Mouse (Mus musculus) neural tube, embryonic 12.5 days (tissue): ENCODE measurements at regions not wholly inside any gene's neighbourhood (a gene's known extent, or its start where the extent isn't known, plus 50 kb on each side); places are given as distances from the start of the nearest gene placed in this dataset.
A peak's percentile ranks its signal among the peaks of the same experiment; 100 is the strongest.

Experiments used
- ATAC-seq: fragments of 200-750 bp; cut with Nextera tagmentation; 2 replicates; pipeline ENCODE4 v1.8.0; 2017; ENCODE audit warnings: low read depth, mild to moderate bottlenecking, moderate TSS enrichment, moderate library complexity; ENCODE audit not compliant: low FRiP score
- H3K27ac ChIP-seq: fragments of 300-500 bp; sonication (generic); 2 replicates; pipeline ENCODE4 v1.5.1; 2016
- H3K27me3 ChIP-seq: fragments of 300-500 bp; sonication (generic); replicated peaks from 2 replicates; pipeline ENCODE4 v1.6.1; 2016; ENCODE audit warnings: mild to moderate bottlenecking
- H3K36me3 ChIP-seq: fragments of 300-500 bp; sonication (generic); 2 replicates; pipeline ENCODE4 v1.6.1; 2016; ENCODE audit warnings: mild to moderate bottlenecking
- H3K4me1 ChIP-seq: fragments of 300-500 bp; sonication (generic); 2 replicates; pipeline ENCODE4 v1.6.1; 2016
- H3K4me2 ChIP-seq: fragments of 300-500 bp; sonication (generic); replicated peaks from 2 replicates; pipeline ENCODE4 v1.6.1; 2016; ENCODE audit warnings: mild to moderate bottlenecking
- H3K4me3 ChIP-seq: fragments of 300-500 bp; sonication (generic); 2 replicates; pipeline ENCODE4 v1.5.1; 2016
- H3K9ac ChIP-seq: fragments of 300-500 bp; sonication (generic); 2 replicates; pipeline ENCODE4 v1.6.1; 2016; ENCODE audit warnings: mild to moderate bottlenecking
- H3K9me3 ChIP-seq: fragments of 300-500 bp; sonication (generic); 2 replicates; pipeline ENCODE4 v1.6.1; 2016; ENCODE audit warnings: mild to moderate bottlenecking
- WGBS: fragments of 180-500 bp; shearing (Covaris S2); methylation state at CpG from one replicate; pipeline ENCODE4 v1.1.7; 2016; 5-methylcytosine and 5-hydroxymethylcytosine counted together

DNA sequence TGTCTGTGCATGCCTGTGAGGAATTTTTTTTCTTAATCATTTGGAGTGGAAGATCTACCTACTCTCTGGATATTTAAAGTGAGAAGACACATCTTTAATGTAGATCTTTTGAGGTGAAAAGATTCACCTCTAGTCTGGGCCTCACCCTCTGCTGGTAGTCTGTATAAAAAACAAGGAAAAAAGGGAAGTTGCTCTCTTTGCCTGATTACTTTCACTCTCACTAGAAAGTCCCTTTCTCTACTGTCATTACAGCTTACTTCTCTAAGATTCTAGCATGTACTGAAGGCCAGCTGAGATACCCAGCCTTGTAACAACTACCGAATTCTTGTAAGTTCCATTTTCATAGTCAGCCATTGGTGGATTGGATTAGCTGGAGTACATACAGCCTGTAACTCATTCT, 3791.9 kb downstream of the 9330182O14Rik start:
- ATAC-seq: no peak
- 98% methylated on average over 1 of the region's 1 CpGs for WGBS
- Histone ChIP-seq H3K4me2 (no peak overlapping the region), H3K9me3 (no peaks in the 10 kb centered on the region), H3K4me1 (no peaks in the 10 kb centered on the region), H3K27ac (no peak overlapping the region), H3K4me3 (no peak overlapping the region), H3K36me3 (no peaks in the 10 kb centered on the region), H3K27me3 (no peaks in the 10 kb centered on the region), H3K9ac (no peak overlapping the region)

DNA sequence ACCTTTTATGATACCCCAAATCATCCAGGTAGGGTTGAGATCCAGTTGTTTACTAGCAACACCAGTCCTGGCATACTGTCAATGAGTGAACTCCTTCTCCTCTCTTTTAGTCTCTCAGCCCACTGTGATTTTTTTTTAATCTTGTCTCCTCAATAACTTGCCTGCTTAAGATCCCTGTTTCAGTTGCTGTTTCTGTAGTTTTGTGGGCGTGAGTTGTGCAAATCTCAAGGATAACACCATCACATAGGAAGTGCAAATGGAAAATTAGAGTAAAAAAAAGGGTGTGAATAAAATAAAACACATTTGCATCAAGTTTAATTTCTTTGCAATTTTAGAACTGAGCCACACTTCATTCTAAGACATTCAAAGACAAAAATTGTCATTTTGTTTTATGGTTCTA, 3799.4 kb downstream of the 9330182O14Rik start:
- Histone ChIP-seq H3K4me3 (no peak overlapping the region), H3K36me3 (no peaks in the 10 kb centered on the region), H3K27me3 (no peaks in the 10 kb centered on the region), H3K9me3 (no peaks in the 10 kb centered on the region), H3K9ac (no peak overlapping the region), H3K27ac (no peak overlapping the region), H3K4me1 (no peaks in the 10 kb centered on the region), H3K4me2 (no peak overlapping the region)
- ATAC-seq: no peak
- 93% methylated on average over 1 of the region's 1 CpGs for WGBS

- ATAC-seq: no peak
- WGBS: 57% methylated on average over 2 of the region's 2 CpGs
Observed at GRCm38 (mm10) chr15:43940424-43940823, 3806.3 kb downstream of the 9330182O14Rik start.

DNA sequence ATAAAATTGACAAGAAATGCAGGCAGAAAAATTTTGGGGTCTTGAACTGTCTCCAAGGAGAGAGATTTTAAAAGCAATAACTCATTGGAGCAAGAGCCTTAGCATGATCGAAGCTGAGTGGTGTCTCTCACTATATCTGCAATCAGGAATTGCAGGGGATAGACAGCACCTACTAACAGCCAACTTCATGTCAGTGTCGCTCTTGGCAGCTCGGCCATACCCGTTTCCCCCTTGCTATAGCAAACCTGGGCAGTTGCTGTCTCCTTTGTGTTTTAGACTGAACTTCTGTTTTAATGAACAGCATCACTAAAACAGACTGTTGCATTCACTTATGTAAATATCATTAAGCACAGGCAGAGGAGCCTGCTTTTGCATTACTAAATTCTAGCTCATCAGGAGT, 3806.7 kb downstream of the 9330182O14Rik start:
- Histone ChIP-seq H3K9me3 (no peaks in the 10 kb centered on the region), H3K36me3 (no peaks in the 10 kb centered on the region), H3K27ac (no peak overlapping the region), H3K4me2 (no peak overlapping the region), H3K9ac (no peak overlapping the region), H3K27me3 (no peaks in the 10 kb centered on the region), H3K4me1 (no peaks in the 10 kb centered on the region), H3K4me3 (no peak overlapping the region)
- WGBS: 86% methylated on average over 4 of the region's 4 CpGs
- ATAC-seq: no peak

More at GRCm38 (mm10) chr15:43940424-43940823, 3806.3 kb downstream of the 9330182O14Rik start:
- no peak overlapping the region for H3K27ac ChIP-seq
- H3K9ac ChIP-seq: no peak overlapping the region
- H3K9me3 ChIP-seq: no peaks in the 10 kb centered on the region
- no peaks in the 10 kb centered on the region for H3K4me1 ChIP-seq
- H3K4me3 ChIP-seq: no peak overlapping the region
- no peak overlapping the region for H3K4me2 ChIP-seq
- no peaks in the 10 kb centered on the region for H3K36me3 ChIP-seq
- H3K27me3 ChIP-seq: no peaks in the 10 kb centered on the region

DNA sequence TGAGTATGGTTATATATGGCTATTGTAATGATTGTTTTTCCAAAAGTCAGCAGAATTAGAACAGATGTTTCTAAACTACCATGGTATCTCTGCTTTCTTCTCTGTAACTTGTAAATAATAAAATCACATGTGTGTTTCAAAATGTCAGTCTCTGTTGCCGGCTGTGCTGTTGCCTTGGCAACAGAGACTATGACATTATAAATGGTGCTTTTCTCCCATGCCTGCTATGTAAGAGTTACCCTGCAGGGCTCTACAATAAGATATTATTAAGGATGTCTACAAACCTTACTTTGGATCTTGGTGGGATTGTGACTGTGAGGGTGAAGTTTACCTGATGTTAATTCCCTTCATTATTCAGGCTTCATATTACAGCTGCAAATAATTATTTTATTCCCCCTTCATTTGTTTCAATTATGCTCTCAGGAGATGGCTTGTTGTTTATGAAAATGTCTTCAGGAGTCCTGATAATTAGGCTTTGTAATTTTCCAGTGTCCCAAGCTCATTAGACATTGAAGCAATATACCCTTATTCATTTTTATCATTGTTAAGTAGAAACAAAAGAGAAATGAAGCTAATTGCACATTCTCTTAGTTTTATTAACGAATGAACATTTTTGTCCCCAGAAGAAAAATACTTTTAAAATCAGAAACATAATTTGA, 3808.0 kb downstream of the 9330182O14Rik start:
- H3K9ac ChIP-seq: no peak overlapping the region
- peak; percentile 67 for ATAC-seq
- 50% methylated on average over 2 of the region's 2 CpGs for WGBS
- H3K36me3 ChIP-seq: no peaks in the 10 kb centered on the region
- H3K27me3 ChIP-seq: no peaks in the 10 kb centered on the region
- H3K4me3 ChIP-seq: no peak overlapping the region
- H3K9me3 ChIP-seq: no peaks in the 10 kb centered on the region
- H3K4me1 ChIP-seq: no peaks in the 10 kb centered on the region
- no peak overlapping the region for H3K27ac ChIP-seq
- H3K4me2 ChIP-seq: no peak overlapping the region

- Histone ChIP-seq H3K27me3 (no peaks in the 10 kb centered on the region), H3K9me3 (no peaks in the 10 kb centered on the region), H3K4me3 (no peak overlapping the region), H3K36me3 (no peaks in the 10 kb centered on the region), H3K4me2 (no peak overlapping the region), H3K4me1 (no peaks in the 10 kb centered on the region), H3K9ac (no peak overlapping the region), H3K27ac (no peak overlapping the region)
- no peak for ATAC-seq
Observed at GRCm38 (mm10) chr15:43984991-43985390, 3850.8 kb downstream of the 9330182O14Rik start.

- no peaks in the 10 kb centered on the region for H3K27me3 ChIP-seq
- ATAC-seq: no peak
- no peaks in the 10 kb centered on the region for H3K9me3 ChIP-seq
- 44% methylated on average over 1 of the region's 1 CpGs for WGBS
- H3K27ac ChIP-seq: no peak overlapping the region
- no peaks in the 10 kb centered on the region for H3K36me3 ChIP-seq
- H3K9ac ChIP-seq: no peak overlapping the region
- H3K4me1 ChIP-seq: no peaks in the 10 kb centered on the region
- no peak overlapping the region for H3K4me2 ChIP-seq
- no peak overlapping the region for H3K4me3 ChIP-seq
Observed at GRCm38 (mm10) chr15:43991229-43991628, 3857.1 kb downstream of the 9330182O14Rik start.

GRCm38 (mm10) chr15:43992936-43993335, 3858.8 kb downstream of the 9330182O14Rik start:
- Histone ChIP-seq H3K4me3 (no peak overlapping the region), H3K4me2 (no peak overlapping the region), H3K27me3 (no peaks in the 10 kb centered on the region), H3K9ac (no peak overlapping the region), H3K36me3 (no peaks in the 10 kb centered on the region), H3K4me1 (no peaks in the 10 kb centered on the region), H3K27ac (no peak overlapping the region), H3K9me3 (no peaks in the 10 kb centered on the region)
- no peak for ATAC-seq

GRCm38 (mm10) chr15:44026468-44027028, 3892.4 kb downstream of the 9330182O14Rik start:
- no peaks in the 10 kb centered on the region for H3K36me3 ChIP-seq
- no peak overlapping the region for H3K4me3 ChIP-seq
- WGBS: 62% methylated on average over 6 of the region's 6 CpGs
- H3K27ac ChIP-seq: no peak overlapping the region
- no peak overlapping the region for H3K9ac ChIP-seq
- H3K4me2 ChIP-seq: no peak overlapping the region
- no peaks in the 10 kb centered on the region for H3K9me3 ChIP-seq
- H3K4me1 ChIP-seq: no peaks in the 10 kb centered on the region
- H3K27me3 ChIP-seq: no peaks in the 10 kb centered on the region
- no peak for ATAC-seq

- ATAC-seq: peak; percentile 56; the same call in 1 of the 2 replicates
- Histone ChIP-seq H3K36me3 (no peaks in the 10 kb centered on the region), H3K27me3 (no peaks in the 10 kb centered on the region), H3K27ac (no peak overlapping the region), H3K9me3 (no peaks in the 10 kb centered on the region), H3K4me1 (no peaks in the 10 kb centered on the region), H3K4me2 (no peak overlapping the region), H3K4me3 (no peak overlapping the region), H3K9ac (no peak overlapping the region)
Observed at GRCm38 (mm10) chr15:44035900-44036299, 3901.7 kb downstream of the 9330182O14Rik start.

- H3K9ac ChIP-seq: no peak overlapping the region
- no peak overlapping the region for H3K27ac ChIP-seq
- no peaks in the 10 kb centered on the region for H3K27me3 ChIP-seq
- no peak for ATAC-seq
- no peaks in the 10 kb centered on the region for H3K9me3 ChIP-seq
- no peak overlapping the region for H3K4me2 ChIP-seq
- H3K4me3 ChIP-seq: no peak overlapping the region
- H3K36me3 ChIP-seq: no peaks in the 10 kb centered on the region
- no peaks in the 10 kb centered on the region for H3K4me1 ChIP-seq
Observed at GRCm38 (mm10) chr15:44037893-44038292, 3903.7 kb downstream of the 9330182O14Rik start.

- Histone ChIP-seq H3K4me2 (no peak overlapping the region), H3K36me3 (no peaks in the 10 kb centered on the region), H3K4me1 (no peaks in the 10 kb centered on the region), H3K9ac (no peak overlapping the region), H3K4me3 (no peak overlapping the region), H3K27ac (no peak overlapping the region), H3K9me3 (no peaks in the 10 kb centered on the region), H3K27me3 (no peaks in the 10 kb centered on the region)
- ATAC-seq: no peak
- WGBS: 80% methylated on average over 1 of the region's 1 CpGs
Observed at GRCm38 (mm10) chr15:44050565-44051274, 3916.6 kb downstream of the 9330182O14Rik start.

- H3K4me1 ChIP-seq: no peaks in the 10 kb centered on the region
- no peaks in the 10 kb centered on the region for H3K36me3 ChIP-seq
- H3K4me3 ChIP-seq: no peak overlapping the region
- no peak overlapping the region for H3K4me2 ChIP-seq
- no peaks in the 10 kb centered on the region for H3K9me3 ChIP-seq
- WGBS: 85% methylated on average over 2 of the region's 2 CpGs
- H3K27ac ChIP-seq: no peak overlapping the region
- no peak overlapping the region for H3K9ac ChIP-seq
- no peaks in the 10 kb centered on the region for H3K27me3 ChIP-seq
- ATAC-seq: no peak
Observed at GRCm38 (mm10) chr15:44064855-44065254, 3930.7 kb downstream of the 9330182O14Rik start.
